Mouse (Mus musculus): ENCODE data around the gene Tmem171.

Tmem171 gene

GRCm38 (mm10) chr13:98693316-98693715, 1.3 kb downstream of the Tmem171 start:
- DNase-seq (ENCODE audit: low spot score), result no peak

GRCm38 (mm10) chr13:98691956-98692515, 2.6 kb downstream of the Tmem171 start:
- DNase-seq (ENCODE audit: low spot score), result no peak

- no peak for DNase-seq (ENCODE audit: low spot score)
Measured at GRCm38 (mm10) chr13:98690886-98691285, 3.7 kb downstream of the Tmem171 start.

GRCm38 (mm10) chr13:98689605-98690290, 4.9 kb downstream of the Tmem171 start:
- no peak for DNase-seq (ENCODE audit: low spot score)

GRCm38 (mm10) chr13:98687931-98688330, 6.7 kb downstream of the Tmem171 start:
- no peak for DNase-seq (ENCODE audit: low spot score)

GRCm38 (mm10) chr13:98684144-98684900, 10.3 kb downstream of the Tmem171 start:
- DNase-seq (ENCODE audit: low spot score), result no peak

- no peak for DNase-seq (ENCODE audit: low spot score)
Measured at GRCm38 (mm10) chr13:98683412-98683811, 11.2 kb downstream of the Tmem171 start.

GRCm38 (mm10) chr13:98680470-98681060, 14.1 kb downstream of the Tmem171 start:
- DNase-seq (ENCODE audit: low spot score), result no peak

GRCm38 (mm10) chr13:98679631-98680041, 15.0 kb downstream of the Tmem171 start:
- no peak for DNase-seq (ENCODE audit: low spot score)

- no peak for DNase-seq (ENCODE audit: low spot score)
Measured at GRCm38 (mm10) chr13:98679230-98679629, 15.4 kb downstream of the Tmem171 start.

GRCm38 (mm10) chr13:98673922-98674321, 20.7 kb downstream of the Tmem171 start:
- no peak for DNase-seq (ENCODE audit: low spot score)

- DNase-seq (ENCODE audit: low spot score), result no peak
Measured at GRCm38 (mm10) chr13:98669296-98669695, 25.3 kb downstream of the Tmem171 start.

GRCm38 (mm10) chr13:98667316-98667715, 27.3 kb downstream of the Tmem171 start:
- DNase-seq (ENCODE audit: low spot score), result no peak

- no peak for DNase-seq (ENCODE audit: low spot score)
Measured at GRCm38 (mm10) chr13:98665240-98665639, 29.4 kb downstream of the Tmem171 start.

GRCm38 (mm10) chr13:98662173-98662675, 32.4 kb downstream of the Tmem171 start:
- DNase-seq (ENCODE audit: low spot score), result no peak

GRCm38 (mm10) chr13:98656034-98656471, 38.6 kb downstream of the Tmem171 start:
- DNase-seq (ENCODE audit: low spot score), result no peak

- no peak for DNase-seq (ENCODE audit: low spot score)
Measured at GRCm38 (mm10) chr13:98655346-98655745, 39.3 kb downstream of the Tmem171 start.

GRCm38 (mm10) chr13:98654129-98654939, 40.3 kb downstream of the Tmem171 start:
- DNase-seq (ENCODE audit: low spot score), result no peak

- DNase-seq (ENCODE audit: low spot score), result no peak
Measured at GRCm38 (mm10) chr13:98652194-98652593, 42.4 kb downstream of the Tmem171 start.

GRCm38 (mm10) chr13:98651228-98651977, 43.2 kb downstream of the Tmem171 start:
- DNase-seq (ENCODE audit: low spot score), result no peak

Data from urinary bladder, postnatal 10 days (tissue).